Mouse (Mus musculus): Measurements from ENCODE around the gene Egln3.

The Egln3 gene

GRCm38 (mm10) chr12:54202765-54203655, 650 bp downstream of the Egln3 start:
- DNase-seq (ENCODE audit: low spot score in 2 of 2): no peak

GRCm38 (mm10) chr12:54202276-54202675, 1.4 kb downstream of the Egln3 start:
- no peak for DNase-seq (ENCODE audit: low spot score in 2 of 2)

- DNase-seq (ENCODE audit: low spot score in 2 of 2): no peak
Measured at GRCm38 (mm10) chr12:54200856-54201255, 2.8 kb downstream of the Egln3 start.

GRCm38 (mm10) chr12:54200172-54200571, 3.5 kb downstream of the Egln3 start:
- no peak for DNase-seq (ENCODE audit: low spot score in 2 of 2)

- DNase-seq (ENCODE audit: low spot score in 2 of 2): no peak
Measured at GRCm38 (mm10) chr12:54198282-54198918, 5.3 kb downstream of the Egln3 start.

GRCm38 (mm10) chr12:54197849-54198248, 5.8 kb downstream of the Egln3 start:
- no peak for DNase-seq (ENCODE audit: low spot score in 2 of 2)

GRCm38 (mm10) chr12:54197301-54197782, 6.3 kb downstream of the Egln3 start:
- DNase-seq (ENCODE audit: low spot score in 2 of 2): peak in 1 of 2 experiments; percentile 12

- DNase-seq (ENCODE audit: low spot score in 2 of 2): no peak
Measured at GRCm38 (mm10) chr12:54196881-54197280, 6.8 kb downstream of the Egln3 start.

- DNase-seq (ENCODE audit: low spot score in 2 of 2): no peak
Measured at GRCm38 (mm10) chr12:54194159-54194558, 9.5 kb downstream of the Egln3 start.

- no peak for DNase-seq (ENCODE audit: low spot score in 2 of 2)
Measured at GRCm38 (mm10) chr12:54192305-54192661, 11.4 kb downstream of the Egln3 start.

- peak; percentile 67 to 74 for DNase-seq (ENCODE audit: low spot score in 2 of 2)
Measured at GRCm38 (mm10) chr12:54191608-54192304, 11.9 kb downstream of the Egln3 start.

GRCm38 (mm10) chr12:54191181-54191580, 12.5 kb downstream of the Egln3 start:
- no peak for DNase-seq (ENCODE audit: low spot score in 2 of 2)

GRCm38 (mm10) chr12:54187812-54188600, 15.7 kb downstream of the Egln3 start:
- DNase-seq (ENCODE audit: low spot score in 2 of 2): no peak

GRCm38 (mm10) chr12:54186926-54187623, 16.6 kb downstream of the Egln3 start:
- DNase-seq (ENCODE audit: low spot score in 2 of 2): no peak

- no peak for DNase-seq (ENCODE audit: low spot score in 2 of 2)
Measured at GRCm38 (mm10) chr12:54184264-54184663, 19.4 kb downstream of the Egln3 start.

- no peak for DNase-seq (ENCODE audit: low spot score in 2 of 2)
Measured at GRCm38 (mm10) chr12:54178323-54178722, 25.3 kb downstream of the Egln3 start.

- no peak for DNase-seq (ENCODE audit: low spot score in 2 of 2)
Measured at GRCm38 (mm10) chr12:54168786-54169185, 34.9 kb downstream of the Egln3 start.

GRCm38 (mm10) chr12:54167737-54168136, 35.9 kb downstream of the Egln3 start:
- DNase-seq (ENCODE audit: low spot score in 2 of 2): no peak

GRCm38 (mm10) chr12:54164724-54165050, 39.0 kb downstream of the Egln3 start:
- no peak for DNase-seq (ENCODE audit: low spot score in 2 of 2)

GRCm38 (mm10) chr12:54164040-54164723, 39.5 kb downstream of the Egln3 start:
- no peak for DNase-seq (ENCODE audit: low spot score in 2 of 2)
